Mouse (Mus musculus) intestine, embryonic 16.5 days (tissue): ENCODE results near the gene Gm37240. TPM values are rescaled to one million over a fixed set of nuclear protein-coding genes. Genes with fewer than 3 reads are reported as not detected.

Experiments
- ATAC-seq: fragments of 200-750 bp; cut with Nextera tagmentation; 2 replicates; pipeline ENCODE4 v1.8.0; 2017; ENCODE audit warnings: moderate TSS enrichment, moderate library complexity
- H3K27ac ChIP-seq: fragments of 300-500 bp; sonication (generic); 2 replicates; pipeline ENCODE4 v1.5.1; 2014; ENCODE audit warnings: mild to moderate bottlenecking, low read length
- H3K27me3 ChIP-seq: fragments of 300-500 bp; sonication (generic); replicated peaks from 2 replicates; pipeline ENCODE4 v1.6.1; 2014; ENCODE audit warnings: low read length, control low read depth, mixed read lengths; ENCODE audit not compliant: control insufficient read depth, insufficient read depth
- H3K36me3 ChIP-seq: fragments of 300-500 bp; sonication (generic); 2 replicates; pipeline ENCODE4 v1.6.1; 2014; ENCODE audit warnings: low read length, control low read depth; ENCODE audit not compliant: control insufficient read depth, insufficient read depth
- H3K4me1 ChIP-seq: fragments of 300-500 bp; sonication (generic); 2 replicates; pipeline ENCODE4 v1.6.1; 2014; ENCODE audit warnings: low read length, control low read depth, mixed read lengths; ENCODE audit not compliant: control insufficient read depth, insufficient read depth
- H3K4me2 ChIP-seq: fragments of 300-500 bp; sonication (generic); 2 replicates; pipeline ENCODE4 v1.6.1; 2014; ENCODE audit warnings: low read depth, low read length, control low read depth
- H3K4me3 ChIP-seq: fragments of 300-500 bp; sonication (generic); 2 replicates; pipeline ENCODE4 v1.5.1; 2014; ENCODE audit warnings: mild to moderate bottlenecking, low read length
- H3K9ac ChIP-seq: fragments of 300-500 bp; sonication (generic); 2 replicates; pipeline ENCODE4 v1.6.1; 2014; ENCODE audit warnings: low read depth, low read length
- H3K9me3 ChIP-seq: fragments of 300-500 bp; sonication (generic); 2 replicates; pipeline ENCODE4 v1.6.1; 2016; ENCODE audit warnings: low read length, control low read depth; ENCODE audit not compliant: control insufficient read depth
- WGBS: fragments of 180-500 bp; shearing (Covaris S2); extraction: QIAGEN DNeasy Blood & Tissue Kit; methylation state at CpG from one replicate; pipeline ENCODE4 v1.1.7; 2014; 5-methylcytosine and 5-hydroxymethylcytosine counted together
- polyA plus RNA-seq: library from polyadenylated mRNA; unstranded; fragments of >200 nt; fragmentation: Nextera tagmentation; extraction: Ambion mirVana; gene quantifications from 2 replicates; pipeline ENCODE4 v1.2.1, GENCODE M21; 2015

Gene Gm37240
- polyA plus RNA-seq, 1 experiment from 2014 or later: 6.8 TPM

- H3K9me3 ChIP-seq: no peaks in the 10 kb centered on the region
- no peaks in the 10 kb centered on the region for H3K27me3 ChIP-seq
- no peaks in the 10 kb centered on the region for H3K4me1 ChIP-seq
- 50% methylated on average over 6 of the region's 6 CpGs for WGBS
- no peak overlapping the region for H3K4me3 ChIP-seq
- no peak overlapping the region for H3K27ac ChIP-seq
- H3K9ac ChIP-seq: no peak overlapping the region
- no peak overlapping the region for H3K4me2 ChIP-seq
- H3K36me3 ChIP-seq: no peaks in the 10 kb centered on the region
- ATAC-seq: no peak
Observed at GRCm38 (mm10) chr3:84536987-84537386, 1350.3 kb downstream of the Gm37240 start.

DNA sequence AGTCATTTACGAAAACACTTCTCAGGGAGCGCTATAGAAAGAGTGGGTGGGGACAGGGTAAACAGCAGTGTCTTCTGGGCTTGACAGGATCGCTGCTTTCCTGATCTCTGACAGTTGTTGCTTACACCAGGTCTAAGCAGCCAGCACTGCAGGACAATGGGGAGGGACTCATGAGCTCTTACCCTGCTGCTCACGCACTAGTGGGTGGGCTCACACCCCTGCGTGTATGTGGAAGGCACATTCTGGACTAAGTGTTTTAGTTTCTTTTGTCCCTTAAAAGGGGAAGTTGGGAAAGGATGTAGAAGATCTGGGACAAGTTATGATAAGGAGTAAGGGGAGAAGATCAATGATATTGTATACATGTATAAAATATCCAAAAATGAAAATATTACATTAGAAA, 1354.1 kb downstream of the Gm37240 start:
- Histone ChIP-seq H3K36me3 (no peaks in the 10 kb centered on the region), H3K27me3 (no peaks in the 10 kb centered on the region), H3K9ac (no peak overlapping the region), H3K9me3 (no peaks in the 10 kb centered on the region), H3K4me1 (peaks cover 3% of the 10 kb centered on the region; the same call in 1 of the 2 replicates), H3K4me3 (no peak overlapping the region), H3K4me2 (no peak overlapping the region), H3K27ac (no peak overlapping the region)
- no peak for ATAC-seq
- WGBS: 74% methylated on average over 5 of the region's 5 CpGs

DNA sequence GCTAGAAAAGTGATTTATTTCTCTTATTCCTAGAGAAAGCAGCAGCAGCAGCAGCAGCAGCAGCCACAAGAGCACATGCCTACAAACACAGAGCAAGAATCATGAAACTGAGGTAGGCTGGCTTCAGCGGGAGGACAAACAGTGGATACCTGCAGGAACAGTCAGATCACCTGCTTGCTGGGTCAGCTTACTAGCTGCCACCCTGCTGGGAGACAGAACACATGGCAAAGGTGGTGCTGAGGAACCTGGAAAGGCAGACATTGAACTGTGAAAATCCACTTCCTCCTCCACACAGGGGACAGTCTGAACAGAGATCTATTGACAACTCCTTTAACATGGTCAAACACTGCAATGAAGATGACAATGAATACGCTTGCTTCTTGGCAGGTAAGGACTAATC, 1358.3 kb downstream of the Gm37240 start:
- 81% methylated on average over 2 of the region's 2 CpGs for WGBS
- no peak overlapping the region for H3K4me3 ChIP-seq
- no peaks in the 10 kb centered on the region for H3K9me3 ChIP-seq
- H3K27ac ChIP-seq: no peak overlapping the region
- H3K9ac ChIP-seq: no peak overlapping the region
- no peaks in the 10 kb centered on the region for H3K27me3 ChIP-seq
- H3K4me1 ChIP-seq: peaks cover 3% of the 10 kb centered on the region; the same call in 1 of the 2 replicates
- no peak overlapping the region for H3K4me2 ChIP-seq
- no peaks in the 10 kb centered on the region for H3K36me3 ChIP-seq
- no peak for ATAC-seq

- Histone ChIP-seq H3K4me2 (no peak overlapping the region), H3K4me1 (peaks cover 3% of the 10 kb centered on the region; the same call in 1 of the 2 replicates), H3K9me3 (no peaks in the 10 kb centered on the region), H3K36me3 (no peaks in the 10 kb centered on the region), H3K4me3 (no peak overlapping the region), H3K27ac (no peak overlapping the region), H3K27me3 (no peaks in the 10 kb centered on the region), H3K9ac (no peak overlapping the region)
- 71% methylated on average over 1 of the region's 1 CpGs for WGBS
- ATAC-seq: no peak
Observed at GRCm38 (mm10) chr3:84524952-84525351, 1362.4 kb downstream of the Gm37240 start.

GRCm38 (mm10) chr3:84516163-84516562, 1371.2 kb downstream of the Gm37240 start:
- Histone ChIP-seq H3K4me2 (no peak overlapping the region), H3K9me3 (no peaks in the 10 kb centered on the region), H3K27ac (no peak overlapping the region), H3K9ac (no peak overlapping the region), H3K36me3 (no peaks in the 10 kb centered on the region), H3K27me3 (no peaks in the 10 kb centered on the region), H3K4me3 (no peak overlapping the region), H3K4me1 (0 out of 2 replicates have a peak, but pooled peaks cover 2% of the 10 kb centered on the region)
- ATAC-seq: no peak
- WGBS: 74% methylated on average over 3 of the region's 3 CpGs

- ATAC-seq: no peak
- Histone ChIP-seq H3K27me3 (no peaks in the 10 kb centered on the region), H3K4me2 (no peak overlapping the region), H3K27ac (no peak overlapping the region), H3K4me3 (no peak overlapping the region), H3K9ac (no peak overlapping the region), H3K36me3 (no peaks in the 10 kb centered on the region), H3K9me3 (no peaks in the 10 kb centered on the region), H3K4me1 (0 out of 2 replicates have a peak, but pooled peaks cover 2% of the 10 kb centered on the region)
- WGBS: 60% methylated on average over 6 of the region's 6 CpGs
Observed at GRCm38 (mm10) chr3:84512774-84513515, 1374.4 kb downstream of the Gm37240 start.

DNA sequence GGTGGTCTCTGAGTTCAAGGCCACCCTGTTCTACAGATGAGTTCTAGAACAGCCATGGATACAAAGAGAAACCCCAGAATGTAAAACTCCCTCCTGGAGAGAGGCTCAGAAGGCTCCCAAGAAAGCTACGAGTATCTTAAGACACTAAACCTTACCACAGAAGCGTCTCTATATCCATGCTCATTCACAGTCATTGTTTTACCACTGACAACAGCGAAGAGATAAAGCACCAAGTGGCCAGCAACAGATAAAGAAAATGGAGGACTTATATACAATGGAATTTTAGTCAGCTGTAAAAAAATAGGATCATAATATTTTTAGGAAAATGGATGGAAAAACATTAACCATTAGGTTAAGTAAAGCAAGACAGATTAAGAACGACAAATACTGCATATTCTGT, 1382.1 kb downstream of the Gm37240 start:
- no peak overlapping the region for H3K4me3 ChIP-seq
- no peak overlapping the region for H3K9ac ChIP-seq
- H3K27ac ChIP-seq: no peak overlapping the region
- 0 out of 2 replicates have a peak, but pooled peaks cover 3% of the 10 kb centered on the region for H3K36me3 ChIP-seq
- H3K4me1 ChIP-seq: no peaks in the 10 kb centered on the region
- WGBS: 87% methylated on average over 4 of the region's 4 CpGs
- H3K27me3 ChIP-seq: no peaks in the 10 kb centered on the region
- no peaks in the 10 kb centered on the region for H3K9me3 ChIP-seq
- no peak for ATAC-seq
- no peak overlapping the region for H3K4me2 ChIP-seq

DNA sequence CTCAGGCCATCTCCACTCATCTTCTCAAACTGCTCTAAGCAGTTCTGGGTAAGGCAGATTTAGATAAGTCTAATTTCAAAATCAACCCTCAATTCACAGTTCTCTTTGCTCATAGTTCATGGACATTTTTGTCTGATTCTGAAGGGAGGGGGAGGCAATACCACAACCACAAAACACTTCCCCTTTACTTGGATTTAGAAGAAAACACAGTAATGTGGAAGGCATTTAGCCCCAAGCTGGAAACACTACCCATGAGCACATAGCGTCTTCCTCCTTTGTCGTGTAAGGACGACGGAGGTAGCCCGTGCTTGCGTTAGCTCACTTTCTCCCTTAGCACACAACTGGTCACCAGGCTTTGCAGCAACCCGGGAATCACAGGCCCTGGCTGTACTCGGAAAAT, 1383.0 kb downstream of the Gm37240 start:
- H3K4me3 ChIP-seq: no peak overlapping the region

DNA sequence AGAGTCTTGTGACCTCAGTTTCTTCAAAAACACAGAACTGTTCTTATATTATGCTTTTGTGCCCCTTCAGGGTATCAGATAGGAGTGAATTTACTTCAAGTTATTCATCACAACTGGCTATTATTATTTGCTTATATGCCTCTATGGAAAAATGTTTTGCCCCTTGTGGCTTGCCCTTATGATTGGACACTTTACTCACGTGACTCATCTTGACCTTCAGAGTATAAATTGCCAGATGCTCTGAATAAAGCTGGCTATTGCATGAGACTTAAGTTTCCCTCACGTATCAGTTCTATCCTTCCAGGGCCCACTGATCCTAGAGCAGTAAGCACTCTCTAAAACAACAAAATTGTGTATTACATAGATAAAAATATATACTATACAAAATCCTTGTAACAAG, 1385.2 kb downstream of the Gm37240 start:
- no peak overlapping the region for H3K4me3 ChIP-seq
- H3K27ac ChIP-seq: no peak overlapping the region
- H3K4me1 ChIP-seq: no peaks in the 10 kb centered on the region
- 83% methylated on average over 2 of the region's 2 CpGs for WGBS
- H3K9me3 ChIP-seq: no peaks in the 10 kb centered on the region
- 0 out of 2 replicates have a peak, but pooled peaks cover 3% of the 10 kb centered on the region for H3K36me3 ChIP-seq
- ATAC-seq: no peak
- no peak overlapping the region for H3K4me2 ChIP-seq
- H3K9ac ChIP-seq: no peak overlapping the region
- no peaks in the 10 kb centered on the region for H3K27me3 ChIP-seq

More for the DNA sequence above, 1383.0 kb downstream of the Gm37240 start:
- Histone ChIP-seq H3K4me2 (no peak overlapping the region), H3K9me3 (no peaks in the 10 kb centered on the region), H3K4me1 (no peaks in the 10 kb centered on the region), H3K27me3 (no peaks in the 10 kb centered on the region), H3K9ac (no peak overlapping the region), H3K27ac (no peak overlapping the region), H3K36me3 (0 out of 2 replicates have a peak, but pooled peaks cover 3% of the 10 kb centered on the region)
- no peak for ATAC-seq
- 90% methylated on average over 8 of the region's 8 CpGs for WGBS
